Mouse (Mus musculus): ENCODE measurements at regions not wholly inside any gene's neighbourhood (a gene's known extent, or its start where the extent isn't known, plus 50 kb on each side); places are given as distances from the start of the nearest gene placed in this dataset.

DNA sequence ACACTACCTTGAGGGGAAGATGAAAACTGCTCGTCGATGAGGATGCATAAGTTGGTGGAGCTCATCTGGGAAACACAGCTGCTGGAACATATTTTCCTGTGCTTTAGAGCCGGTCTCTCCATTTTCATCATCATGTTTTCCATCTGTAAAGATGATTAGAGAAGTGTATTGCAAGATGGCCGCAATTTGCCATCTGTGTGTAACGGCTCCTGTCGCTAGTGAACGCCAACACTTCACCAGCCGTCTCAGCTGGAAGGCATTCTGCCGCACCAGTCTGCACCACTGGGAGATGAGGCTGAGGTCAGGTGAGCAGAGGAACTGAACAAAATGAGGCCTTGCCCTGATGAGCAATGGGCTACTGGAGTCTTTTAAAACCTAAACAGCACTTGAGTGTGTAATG is 57.4 kb downstream of the Gm21962 start:
- ATAC-seq (ENCODE audit: low FRiP score, low TSS enrichment): no peak
- Histone ChIP-seq H3K36me3 (ENCODE audit: control insufficient read depth, insufficient read depth, low read length) (no peaks in the 10 kb centered on the region), H3K27ac (replicated peaks) (no peak overlapping the region), H3K27me3 (ENCODE audit: control insufficient read depth, insufficient read depth, low read length) (no peaks in the 10 kb centered on the region), H3K9ac (ENCODE audit: low read length) (no peak overlapping the region), H3K4me1 (replicated peaks; ENCODE audit: control insufficient read depth, insufficient read depth) (no peaks in the 10 kb centered on the region), H3K4me2 (replicated peaks; ENCODE audit: low read depth) (no peak overlapping the region), H3K4me3 (ENCODE audit: low read depth, low read length) (no peak overlapping the region), H3K9me3 (ENCODE audit: control insufficient read depth, low read length) (no peaks in the 10 kb centered on the region)
- no peak for DNase-seq (ENCODE audit: low spot score)
- TF ChIP-seq EP300 (optimal IDR thresholded peaks at IDR 0.05) (no peak), CTCF (IDR thresholded peaks at IDR 0.05; ENCODE audit: low read depth) (no peak)
- 95% methylated on average over 9 of the region's 9 CpGs for WGBS

DNA sequence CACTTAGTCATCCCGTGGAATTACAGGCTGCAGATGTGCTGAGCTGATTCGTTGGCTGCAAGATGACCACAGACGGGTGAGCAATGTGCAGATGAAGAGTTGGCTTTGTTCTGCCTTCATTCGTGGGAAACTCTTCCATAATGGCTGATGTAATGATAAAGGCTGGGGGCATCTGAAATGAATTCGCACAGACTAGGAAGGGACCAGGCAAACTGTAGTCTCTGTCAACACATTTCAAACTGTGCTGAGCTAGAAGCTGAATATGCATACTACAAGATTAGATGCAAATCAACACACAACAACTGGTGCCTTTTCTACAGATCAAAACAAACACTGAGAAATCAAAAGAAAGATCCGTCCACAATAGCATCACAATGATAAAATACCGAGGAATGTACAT is 58.1 kb downstream of the Gm21962 start:
- H3K36me3 ChIP-seq (ENCODE audit: control insufficient read depth, insufficient read depth, low read length): no peaks in the 10 kb centered on the region
- DNase-seq (ENCODE audit: low spot score): no peak
- no peaks in the 10 kb centered on the region for H3K9me3 ChIP-seq (ENCODE audit: control insufficient read depth, low read length)
- ATAC-seq (ENCODE audit: low FRiP score, low TSS enrichment): no peak
- H3K27me3 ChIP-seq (ENCODE audit: control insufficient read depth, insufficient read depth, low read length): no peaks in the 10 kb centered on the region
- H3K4me1 ChIP-seq (replicated peaks; ENCODE audit: control insufficient read depth, insufficient read depth): no peaks in the 10 kb centered on the region
- 68% methylated on average over 7 of the region's 7 CpGs for WGBS
- no peak overlapping the region for H3K4me2 ChIP-seq (replicated peaks; ENCODE audit: low read depth)
- TF ChIP-seq EP300 (optimal IDR thresholded peaks at IDR 0.05): no peak
- TF ChIP-seq CTCF (IDR thresholded peaks at IDR 0.05; ENCODE audit: low read depth): no peak
- no peak overlapping the region for H3K27ac ChIP-seq (replicated peaks)
- no peak overlapping the region for H3K4me3 ChIP-seq (ENCODE audit: low read depth, low read length)
- H3K9ac ChIP-seq (ENCODE audit: low read length): no peak overlapping the region

DNA sequence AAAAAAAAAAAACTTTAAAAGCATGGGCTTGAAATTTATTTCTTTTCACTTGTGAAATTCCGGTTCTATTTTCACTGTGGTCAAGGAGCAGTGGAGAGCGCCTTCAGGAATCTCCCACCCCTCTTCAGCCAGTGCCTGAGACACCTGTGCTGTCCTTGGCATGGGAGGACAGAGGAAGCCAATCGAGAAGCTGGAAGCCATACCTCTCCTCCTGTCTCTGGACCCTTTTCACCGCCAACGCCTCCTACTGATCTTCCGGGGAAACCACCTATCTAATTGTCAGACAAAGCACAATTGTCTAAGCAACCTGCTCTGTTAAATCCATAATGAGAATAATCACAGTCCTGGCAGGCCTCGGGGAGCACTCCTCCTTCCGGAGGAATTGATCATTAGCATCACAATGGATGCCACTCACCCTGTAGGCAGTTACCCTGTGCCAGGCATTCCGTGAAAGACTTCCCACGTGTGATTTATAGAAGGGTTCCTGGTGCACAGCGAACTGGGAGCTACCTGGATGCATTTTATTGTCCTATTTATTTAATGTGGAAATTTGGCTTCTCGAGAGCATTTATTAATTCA is 66.0 kb downstream of the Gm21962 start:
- H3K27ac ChIP-seq (replicated peaks): no peak overlapping the region
- TF ChIP-seq EP300 (optimal IDR thresholded peaks at IDR 0.05) (no peak), CTCF (IDR thresholded peaks at IDR 0.05; ENCODE audit: low read depth) (no peak)
- H3K9ac ChIP-seq (ENCODE audit: low read length): no peak overlapping the region
- no peak overlapping the region for H3K4me3 ChIP-seq (ENCODE audit: low read depth, low read length)
- no peak overlapping the region for H3K4me2 ChIP-seq (replicated peaks; ENCODE audit: low read depth)
- H3K36me3 ChIP-seq (ENCODE audit: control insufficient read depth, insufficient read depth, low read length): no peaks in the 10 kb centered on the region
- no peak for ATAC-seq (ENCODE audit: low FRiP score, low TSS enrichment)
- DNase-seq (ENCODE audit: low spot score): no peak
- WGBS: 62% methylated on average over 12 of the region's 12 CpGs
- no peaks in the 10 kb centered on the region for H3K9me3 ChIP-seq (ENCODE audit: control insufficient read depth, low read length)
- no peaks in the 10 kb centered on the region for H3K27me3 ChIP-seq (ENCODE audit: control insufficient read depth, insufficient read depth, low read length)
- H3K4me1 ChIP-seq (replicated peaks; ENCODE audit: control insufficient read depth, insufficient read depth): no peaks in the 10 kb centered on the region

DNA sequence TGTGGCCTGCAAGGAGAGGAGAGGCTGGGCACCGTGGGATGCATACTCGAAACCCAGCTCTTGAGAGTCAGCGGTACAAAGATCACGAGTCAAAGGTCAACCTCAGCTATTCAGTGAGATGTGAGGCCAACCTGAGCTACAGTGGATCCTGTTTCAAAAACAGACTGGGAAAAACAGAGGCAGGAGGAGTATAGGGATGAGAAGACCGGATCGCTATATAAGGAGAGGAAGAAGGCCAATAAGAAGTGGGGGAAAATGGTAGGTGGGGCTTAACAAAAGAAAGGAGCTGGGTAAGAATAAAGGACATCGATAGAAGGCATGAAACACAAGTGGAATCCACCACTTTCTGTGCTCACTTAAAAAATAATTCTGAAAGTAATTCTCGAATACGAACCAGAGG is 70.2 kb downstream of the Gm21962 start:
- DNase-seq (ENCODE audit: low spot score): no peak
- 80% methylated on average over 9 of the region's 9 CpGs for WGBS
- TF ChIP-seq EP300 (optimal IDR thresholded peaks at IDR 0.05) (no peak), CTCF (IDR thresholded peaks at IDR 0.05; ENCODE audit: low read depth) (no peak)

GRCm38 (mm10) chr3:137742119-137742518 is 70.8 kb downstream of the Gm21962 start:
- Histone ChIP-seq H3K9me3 (ENCODE audit: control insufficient read depth, low read length) (no peaks in the 10 kb centered on the region), H3K9ac (ENCODE audit: low read length) (no peak overlapping the region), H3K4me3 (ENCODE audit: low read depth, low read length) (no peak overlapping the region), H3K27ac (replicated peaks) (no peak overlapping the region), H3K4me2 (replicated peaks; ENCODE audit: low read depth) (no peak overlapping the region), H3K27me3 (ENCODE audit: control insufficient read depth, insufficient read depth, low read length) (no peaks in the 10 kb centered on the region), H3K4me1 (replicated peaks; ENCODE audit: control insufficient read depth, insufficient read depth) (no peaks in the 10 kb centered on the region), H3K36me3 (ENCODE audit: control insufficient read depth, insufficient read depth, low read length) (no peaks in the 10 kb centered on the region)
- DNase-seq (ENCODE audit: low spot score): no peak
- no peak for ATAC-seq (ENCODE audit: low FRiP score, low TSS enrichment)
- TF ChIP-seq CTCF (IDR thresholded peaks at IDR 0.05; ENCODE audit: low read depth): no peak
- no peak for TF ChIP-seq EP300 (optimal IDR thresholded peaks at IDR 0.05)
- WGBS: 83% methylated on average over 4 of the region's 4 CpGs

More for the DNA sequence above, 70.2 kb downstream of the Gm21962 start:
- Histone ChIP-seq H3K4me2 (replicated peaks; ENCODE audit: low read depth) (no peak overlapping the region), H3K27me3 (ENCODE audit: control insufficient read depth, insufficient read depth, low read length) (no peaks in the 10 kb centered on the region), H3K9me3 (ENCODE audit: control insufficient read depth, low read length) (no peaks in the 10 kb centered on the region), H3K4me3 (ENCODE audit: low read depth, low read length) (no peak overlapping the region), H3K36me3 (ENCODE audit: control insufficient read depth, insufficient read depth, low read length) (no peaks in the 10 kb centered on the region), H3K9ac (ENCODE audit: low read length) (no peak overlapping the region), H3K4me1 (replicated peaks; ENCODE audit: control insufficient read depth, insufficient read depth) (no peaks in the 10 kb centered on the region), H3K27ac (replicated peaks) (no peak overlapping the region)
- no peak for ATAC-seq (ENCODE audit: low FRiP score, low TSS enrichment)

DNA sequence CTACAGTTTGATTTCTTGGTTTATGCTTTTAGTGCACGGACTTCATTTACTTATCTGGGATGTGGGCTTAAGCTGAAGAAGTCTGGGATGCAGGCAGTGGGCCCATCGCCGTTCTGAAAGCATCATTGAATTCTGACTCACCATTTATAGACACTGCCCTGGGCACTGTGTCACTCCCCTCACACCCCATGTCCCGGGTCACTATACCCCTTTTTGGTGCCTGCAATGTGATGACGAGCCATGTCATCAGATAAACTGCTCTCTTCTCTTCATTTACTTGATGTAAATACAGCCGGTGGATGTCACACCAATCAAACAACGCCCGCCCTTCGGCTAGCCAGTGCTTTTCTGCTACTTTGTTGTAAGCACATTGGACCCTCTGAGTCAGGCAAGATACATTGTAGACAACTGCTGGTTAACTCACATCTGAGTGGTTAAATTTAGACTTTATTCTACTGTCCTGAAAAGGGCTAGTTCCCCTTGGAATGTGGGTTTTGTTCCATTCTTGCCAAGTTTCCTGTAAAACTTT is 80.5 kb downstream of the Gm21962 start:
- ATAC-seq (ENCODE audit: low FRiP score, low TSS enrichment) (no peak), DNase-seq (ENCODE audit: low spot score) (no peak)
- H3K36me3 ChIP-seq (ENCODE audit: control insufficient read depth, insufficient read depth, low read length): no peaks in the 10 kb centered on the region
- H3K4me2 ChIP-seq (replicated peaks; ENCODE audit: low read depth): no peak overlapping the region
- H3K4me3 ChIP-seq (ENCODE audit: low read depth, low read length): no peak overlapping the region
- 74% methylated on average over 9 of the region's 9 CpGs for WGBS
- H3K4me1 ChIP-seq (replicated peaks; ENCODE audit: control insufficient read depth, insufficient read depth): peaks cover 2% of the 10 kb centered on the region; the same call in 1 of the 2 replicates
- no peaks in the 10 kb centered on the region for H3K27me3 ChIP-seq (ENCODE audit: control insufficient read depth, insufficient read depth, low read length)
- H3K27ac ChIP-seq (replicated peaks): no peak overlapping the region
- H3K9ac ChIP-seq (ENCODE audit: low read length): no peak overlapping the region
- no peaks in the 10 kb centered on the region for H3K9me3 ChIP-seq (ENCODE audit: control insufficient read depth, low read length)
- TF ChIP-seq EP300 (optimal IDR thresholded peaks at IDR 0.05) (no peak), CTCF (IDR thresholded peaks at IDR 0.05; ENCODE audit: low read depth) (no peak)

Data from stomach, postnatal 0 days (tissue).